Mouse (Mus musculus): Measurements from ENCODE around the gene Actg2. TPM values are rescaled to one million over a fixed set of nuclear protein-coding genes. Genes with fewer than 3 reads are reported as not detected.
A peak's percentile ranks its signal among the peaks of the same experiment; 100 is the strongest.
"Not testable (repeated sequence)": the region's sequence is repeated elsewhere in the genome, so short reads cannot be mapped to it uniquely, and the experiment has no call there.

The Actg2 gene
- polyA plus RNA-seq (2012; rRNA removed) (2.3 and 2.7 TPM in 2 replicates), polyA plus RNA-seq (2014; fragmentation: Nextera tagmentation; extraction: Ambion mirVana) (1.4 and 2.4 TPM in 2 replicates)

- TF ChIP-seq CTCF (IDR thresholded peaks at IDR 0.05; ENCODE audit: low read depth): no peak
- no peak for TF ChIP-seq EP300 (IDR thresholded peaks at IDR 0.05; ENCODE audit: low read depth)
- Histone ChIP-seq H3K4me3 (ENCODE audit: insufficient read depth in 1 of 2, low read depth in 2 of 2, low read length in 2 of 2) (no peak within 1 kb of the TSS), H3K9me3 (ENCODE audit: control insufficient read depth, low read length) (no peaks in the 10 kb centered on the region), H3K4me1 (replicated peaks; ENCODE audit: control insufficient read depth in 2 of 2, insufficient read depth in 2 of 2, low read length in 1 of 2) (no peaks in the 10 kb centered on the region), H3K27me3 (ENCODE audit: control insufficient read depth, insufficient read depth, low read length) (no peaks in the 10 kb centered on the region), H3K4me2 (ENCODE audit: low read depth) (no peak within 1 kb of the TSS), H3K9ac (replicated peaks) (no peak within 1 kb of the TSS), H3K36me3 (replicated peaks; ENCODE audit: control insufficient read depth, insufficient read depth, low read depth) (no peaks in the 10 kb centered on the region), H3K27ac (no peak within 1 kb of the TSS)
- DNase-seq (ENCODE audit: low read depth in 3 of 3, low spot score in 3 of 3) (no peak), ATAC-seq (ENCODE audit: insufficient read depth) (no peak)
- WGBS (ENCODE audit: insufficient replicate concordance): 54% methylated on average over 12 of the region's 12 CpGs
Measured at GRCm38 (mm10) chr6:83536028-83536794, at the start of gene Actg2. Actg2 (minus strand) TSS chr6:83536265.

- 81% methylated on average over 9 of the region's 9 CpGs for WGBS (ENCODE audit: insufficient replicate concordance)
- H3K4me2 ChIP-seq (ENCODE audit: low read depth); ATAC-seq (ENCODE audit: insufficient read depth); H3K9me3 ChIP-seq (ENCODE audit: control insufficient read depth, low read length); H3K27me3 ChIP-seq (ENCODE audit: control insufficient read depth, insufficient read depth, low read length); DNase-seq (ENCODE audit: low read depth in 3 of 3, low spot score in 3 of 3); H3K4me1 ChIP-seq (replicated peaks; ENCODE audit: control insufficient read depth in 2 of 2, insufficient read depth in 2 of 2, low read length in 1 of 2); H3K9ac ChIP-seq (replicated peaks); H3K4me3 ChIP-seq (ENCODE audit: insufficient read depth in 1 of 2, low read depth in 2 of 2, low read length in 2 of 2); H3K27ac ChIP-seq; H3K36me3 ChIP-seq (replicated peaks; ENCODE audit: control insufficient read depth, insufficient read depth, low read depth): not testable (repeated sequence)
Measured at GRCm38 (mm10) chr6:83585328-83585727, 49.3 kb upstream of the Actg2 start.

GRCm38 (mm10) chr6:83583591-83583990 is 47.5 kb upstream of the Actg2 start:
- H3K9ac ChIP-seq (replicated peaks): no peak overlapping the region
- no peaks in the 10 kb centered on the region for H3K36me3 ChIP-seq (replicated peaks; ENCODE audit: control insufficient read depth, insufficient read depth, low read depth)
- DNase-seq (ENCODE audit: low read depth in 3 of 3, low spot score in 3 of 3) (no peak), ATAC-seq (ENCODE audit: insufficient read depth) (no peak)
- no peak for TF ChIP-seq CTCF (IDR thresholded peaks at IDR 0.05; ENCODE audit: low read depth)
- TF ChIP-seq EP300 (IDR thresholded peaks at IDR 0.05; ENCODE audit: low read depth): no peak
- no peaks in the 10 kb centered on the region for H3K4me1 ChIP-seq (replicated peaks; ENCODE audit: control insufficient read depth in 2 of 2, insufficient read depth in 2 of 2, low read length in 1 of 2)
- no peak overlapping the region for H3K4me3 ChIP-seq (ENCODE audit: insufficient read depth in 1 of 2, low read depth in 2 of 2, low read length in 2 of 2)
- H3K27ac ChIP-seq: no peak overlapping the region
- no peak overlapping the region for H3K4me2 ChIP-seq (ENCODE audit: low read depth)
- H3K9me3 ChIP-seq (ENCODE audit: control insufficient read depth, low read length): no peaks in the 10 kb centered on the region
- 48% methylated on average over 2 of the region's 2 CpGs for whole genome bisulfite sequencing (ENCODE audit: insufficient replicate concordance)
- H3K27me3 ChIP-seq (ENCODE audit: control insufficient read depth, insufficient read depth, low read length): no peaks in the 10 kb centered on the region

- Histone ChIP-seq H3K27ac (no peak overlapping the region), H3K9me3 (ENCODE audit: control insufficient read depth, low read length) (no peaks in the 10 kb centered on the region), H3K4me1 (replicated peaks; ENCODE audit: control insufficient read depth in 2 of 2, insufficient read depth in 2 of 2, low read length in 1 of 2) (no peaks in the 10 kb centered on the region), H3K36me3 (replicated peaks; ENCODE audit: control insufficient read depth, insufficient read depth, low read depth) (no peaks in the 10 kb centered on the region), H3K27me3 (ENCODE audit: control insufficient read depth, insufficient read depth, low read length) (no peaks in the 10 kb centered on the region), H3K9ac (replicated peaks) (no peak overlapping the region), H3K4me2 (ENCODE audit: low read depth) (no peak overlapping the region), H3K4me3 (ENCODE audit: insufficient read depth in 1 of 2, low read depth in 2 of 2, low read length in 2 of 2) (no peak overlapping the region)
- DNase-seq (ENCODE audit: low read depth in 3 of 3, low spot score in 3 of 3) (peak; percentile 26 to 33 (median 26)), ATAC-seq (ENCODE audit: insufficient read depth) (no peak)
- TF ChIP-seq CTCF (IDR thresholded peaks at IDR 0.05; ENCODE audit: low read depth) (peak; percentile 78), EP300 (IDR thresholded peaks at IDR 0.05; ENCODE audit: low read depth) (no peak)
- 0% methylated on average over 6 of the region's 6 CpGs for WGBS (ENCODE audit: insufficient replicate concordance)
Measured at GRCm38 (mm10) chr6:83582938-83583270, 46.8 kb upstream of the Actg2 start.

- DNase-seq (ENCODE audit: low read depth in 3 of 3, low spot score in 3 of 3) (no peak), ATAC-seq (ENCODE audit: insufficient read depth) (no peak)
- Histone ChIP-seq H3K4me1 (replicated peaks; ENCODE audit: control insufficient read depth in 2 of 2, insufficient read depth in 2 of 2, low read length in 1 of 2) (no peaks in the 10 kb centered on the region), H3K9me3 (ENCODE audit: control insufficient read depth, low read length) (no peaks in the 10 kb centered on the region), H3K4me2 (ENCODE audit: low read depth) (no peak overlapping the region), H3K4me3 (ENCODE audit: insufficient read depth in 1 of 2, low read depth in 2 of 2, low read length in 2 of 2) (no peak overlapping the region), H3K27me3 (ENCODE audit: control insufficient read depth, insufficient read depth, low read length) (no peaks in the 10 kb centered on the region; the same call in 1 of the 2 replicates), H3K36me3 (replicated peaks; ENCODE audit: control insufficient read depth, insufficient read depth, low read depth) (no peaks in the 10 kb centered on the region), H3K27ac (no peak overlapping the region), H3K9ac (replicated peaks) (no peak overlapping the region)
- 54% methylated on average over 20 of the region's 20 CpGs for WGBS (ENCODE audit: insufficient replicate concordance)
- no peak for TF ChIP-seq EP300 (IDR thresholded peaks at IDR 0.05; ENCODE audit: low read depth)
- no peak for TF ChIP-seq CTCF (IDR thresholded peaks at IDR 0.05; ENCODE audit: low read depth)
Measured at GRCm38 (mm10) chr6:83582135-83582937, 46.3 kb upstream of the Actg2 start.

Measured in liver, embryonic 14.5 days (tissue).